Mouse (Mus musculus) Muller cell, postnatal 12 days (primary cell): Measurements from ENCODE around the gene Cpeb3.
"Not testable (repeated sequence)": the region's sequence is repeated elsewhere in the genome, so short reads cannot be mapped to it uniquely, and the experiment has no call there.

Experiments used
- DNase-seq: peaks from one replicate; pipeline ENCODE4 v3.0.0-alpha.2; 2015; ENCODE audit errors: inconsistent ontology term

Cpeb3 gene

DNA sequence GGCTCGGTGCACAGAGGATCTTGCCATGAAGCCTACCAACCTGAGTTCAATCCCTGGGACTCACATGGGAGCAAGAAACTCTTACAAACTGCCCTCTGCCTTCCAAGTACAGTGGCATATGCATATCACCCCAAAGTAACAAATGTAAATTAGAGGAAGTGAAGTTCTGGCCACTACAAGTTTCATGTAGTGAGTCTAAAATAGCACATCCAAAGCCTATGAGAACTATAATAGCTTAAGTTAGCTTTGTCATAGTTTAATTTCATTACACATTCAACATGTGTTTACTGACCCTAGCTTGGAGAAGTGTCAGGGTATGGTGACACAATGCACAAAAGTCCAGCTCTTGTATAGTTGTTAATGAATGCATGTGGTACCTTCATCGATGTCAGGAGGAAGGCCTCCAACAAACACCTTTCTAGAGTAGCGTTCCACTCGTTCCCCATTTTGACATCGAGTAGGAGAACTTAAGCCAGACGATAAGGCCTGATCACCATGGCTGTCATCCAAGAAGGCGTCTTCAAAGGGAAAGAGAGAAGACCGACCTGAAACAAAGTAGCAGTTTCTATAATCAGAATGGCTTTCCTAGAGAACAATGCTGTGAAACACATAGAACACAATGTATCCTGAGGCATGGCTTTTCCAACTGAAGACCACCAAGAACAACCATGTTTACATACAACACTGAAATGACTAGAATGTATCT is 120.2 kb downstream of the Cpeb3 start:
- no peak for DNase-seq

- no peak for DNase-seq
These were observed 123.9 kb downstream of the Cpeb3 start for GRCm38 (mm10) chr19:37084546-37084945.

- no peak for DNase-seq
These were observed 126.9 kb downstream of the Cpeb3 start for GRCm38 (mm10) chr19:37081467-37081866.

GRCm38 (mm10) chr19:37079151-37079550 is 129.2 kb downstream of the Cpeb3 start:
- DNase-seq, result no peak

DNA sequence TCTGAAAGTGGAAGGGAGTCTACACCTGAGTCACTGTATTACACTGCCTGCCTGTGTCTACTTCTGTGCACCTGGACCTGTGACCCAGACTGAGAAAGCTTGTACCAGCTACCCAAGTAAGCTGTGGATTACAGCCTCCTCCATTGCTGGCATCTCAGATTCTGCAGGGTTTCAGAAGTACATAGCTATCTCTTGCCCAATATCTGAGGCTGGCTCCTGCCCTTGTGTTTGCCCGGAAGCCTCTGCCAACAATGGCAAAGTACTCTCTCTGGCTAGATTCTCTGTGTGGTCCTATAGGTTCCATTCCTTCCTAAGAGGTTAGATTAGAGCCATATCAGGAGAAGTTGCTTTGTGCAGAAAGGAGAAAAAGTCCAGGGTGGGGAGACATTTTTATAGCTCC is 129.8 kb downstream of the Cpeb3 start:
- DNase-seq, result no peak

DNA sequence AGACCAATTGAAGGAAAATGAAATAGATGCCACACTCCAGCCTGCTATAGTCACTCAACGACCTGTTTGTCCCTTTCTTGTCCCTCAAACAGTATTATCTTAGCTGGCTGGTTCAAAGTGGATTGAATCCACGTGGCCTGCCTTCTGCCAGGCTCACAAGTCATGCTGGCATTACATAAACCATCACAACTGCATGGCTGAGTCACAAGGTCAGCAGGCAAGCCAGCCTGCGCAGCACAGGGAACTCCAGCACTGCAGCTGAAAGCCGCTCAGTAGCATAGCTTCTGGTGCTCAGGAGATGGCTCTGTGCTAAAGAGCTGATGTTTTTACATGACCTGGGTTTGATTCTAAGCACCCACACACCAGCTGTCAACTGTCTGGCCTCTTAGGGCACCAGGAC is 130.3 kb downstream of the Cpeb3 start:
- DNase-seq, result peak; percentile 51

GRCm38 (mm10) chr19:37077258-37077657 is 131.1 kb downstream of the Cpeb3 start:
- not testable (repeated sequence) for DNase-seq

- no peak for DNase-seq
These were observed 131.8 kb downstream of the Cpeb3 start for GRCm38 (mm10) chr19:37076646-37077045.

DNA sequence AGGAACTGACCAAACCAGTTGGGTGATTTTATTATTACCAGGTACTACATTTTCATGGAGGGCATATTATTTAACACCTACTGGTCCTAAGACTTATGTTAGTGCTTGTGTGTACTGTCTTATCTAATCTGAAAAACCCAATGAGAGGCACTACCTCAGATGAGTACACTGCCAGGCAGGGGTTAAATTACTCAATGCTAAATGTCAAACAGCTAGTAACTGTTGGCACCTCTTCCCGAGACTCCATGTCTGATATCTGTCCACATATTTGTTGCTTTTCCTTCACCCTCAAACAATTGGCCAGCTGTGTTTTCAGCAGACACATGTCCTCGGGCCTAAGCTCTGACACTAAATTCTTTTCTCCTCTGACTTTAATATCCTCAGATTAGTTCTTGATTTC is 132.3 kb downstream of the Cpeb3 start:
- no peak for DNase-seq

DNA sequence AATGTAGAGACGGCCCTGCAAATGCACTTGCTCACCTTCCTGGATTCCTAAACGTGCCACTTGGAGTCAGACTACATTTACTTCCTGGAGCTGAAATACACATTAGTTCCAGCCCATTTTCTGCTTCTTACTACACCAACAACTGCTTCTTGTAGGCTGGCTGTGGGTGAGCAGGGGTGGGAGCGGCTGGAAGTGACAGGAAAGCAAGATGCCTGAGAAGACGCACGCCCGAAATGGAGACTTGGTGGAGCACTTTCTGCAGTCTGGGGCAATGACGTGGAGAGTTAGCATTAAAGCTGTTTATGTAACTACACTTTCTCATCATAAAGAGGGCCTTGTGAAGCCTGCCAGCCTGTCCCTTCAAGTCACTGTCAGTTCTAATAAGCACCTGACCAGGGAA is 132.7 kb downstream of the Cpeb3 start:
- no peak for DNase-seq

DNA sequence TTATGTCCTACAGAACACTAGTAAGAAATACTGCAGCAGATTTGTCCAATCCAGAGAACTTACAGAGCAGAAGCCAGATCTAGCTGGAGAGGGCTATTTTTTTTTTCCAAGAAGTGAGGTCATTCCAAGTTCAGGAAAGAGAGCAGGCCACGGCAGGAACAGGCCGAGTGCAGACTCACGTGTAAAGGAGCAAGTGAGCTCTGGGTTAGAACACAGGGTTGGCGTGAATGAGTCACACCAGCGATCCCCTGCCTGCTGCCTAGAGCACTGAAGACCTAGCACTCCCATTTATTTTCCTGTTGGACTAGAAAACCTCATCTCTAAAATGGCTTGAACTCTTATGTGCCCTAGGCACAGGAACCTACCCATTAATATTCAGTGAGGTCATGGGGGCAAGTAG is 133.7 kb downstream of the Cpeb3 start:
- DNase-seq, result no peak

GRCm38 (mm10) chr19:37074276-37074675 is 134.1 kb downstream of the Cpeb3 start:
- no peak for DNase-seq

- DNase-seq, result no peak
These were observed 135.4 kb downstream of the Cpeb3 start for GRCm38 (mm10) chr19:37072871-37073629.

GRCm38 (mm10) chr19:37069243-37069642 is 139.2 kb downstream of the Cpeb3 start:
- DNase-seq, result no peak

- no peak for DNase-seq
These were observed 148.3 kb downstream of the Cpeb3 start for GRCm38 (mm10) chr19:37060078-37060477.

GRCm38 (mm10) chr19:37059623-37060022 is 148.8 kb downstream of the Cpeb3 start:
- peak; percentile 57 for DNase-seq

GRCm38 (mm10) chr19:37057161-37057905 is 151.1 kb downstream of the Cpeb3 start:
- peak; percentile 16 for DNase-seq

GRCm38 (mm10) chr19:37055976-37056556 is 152.3 kb downstream of the Cpeb3 start:
- no peak for DNase-seq

- peak; percentile 50 for DNase-seq
These were observed 157.6 kb downstream of the Cpeb3 start for GRCm38 (mm10) chr19:37050643-37051345.

- DNase-seq, result no peak
These were observed 159.9 kb downstream of the Cpeb3 start for GRCm38 (mm10) chr19:37048507-37048906.

GRCm38 (mm10) chr19:37044431-37044830 is 164.0 kb downstream of the Cpeb3 start:
- DNase-seq, result peak; percentile 26
